Mouse (Mus musculus) lung, postnatal 4 days (tissue): ENCODE measurements at regions not wholly inside any gene's neighbourhood (a gene's known extent, or its start where the extent isn't known, plus 50 kb on each side); places are given as distances from the start of the nearest gene placed in this dataset.

Experiments
- DNase-seq, 2 experiments: peaks; one replicate each; pipeline ENCODE4 v3.0.0; 2021

GRCm38 (mm10) chr8:102413446-102413845 is 372.0 kb downstream of the Cdh11 start:
- DNase-seq = no peak

DNA sequence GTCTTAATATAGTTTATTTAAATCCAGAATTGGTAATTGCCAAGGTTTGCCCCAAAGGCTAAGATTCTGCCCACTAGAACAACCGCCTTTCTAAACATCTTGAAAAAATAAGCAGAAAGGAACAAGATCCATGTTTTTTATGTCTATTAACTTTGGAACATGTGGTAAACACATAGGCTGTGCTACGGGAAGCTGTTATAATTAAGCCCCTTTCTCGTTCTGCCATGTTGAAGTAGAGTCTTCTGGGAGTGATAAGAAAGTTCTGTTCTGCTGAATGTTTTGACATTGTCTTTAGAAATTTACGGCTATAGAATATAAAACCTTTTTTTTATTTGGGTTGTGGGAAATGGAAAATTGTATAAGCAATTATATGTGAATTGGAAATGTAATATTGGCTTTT is 397.9 kb downstream of the Cdh11 start:
- DNase-seq = no peak

DNA sequence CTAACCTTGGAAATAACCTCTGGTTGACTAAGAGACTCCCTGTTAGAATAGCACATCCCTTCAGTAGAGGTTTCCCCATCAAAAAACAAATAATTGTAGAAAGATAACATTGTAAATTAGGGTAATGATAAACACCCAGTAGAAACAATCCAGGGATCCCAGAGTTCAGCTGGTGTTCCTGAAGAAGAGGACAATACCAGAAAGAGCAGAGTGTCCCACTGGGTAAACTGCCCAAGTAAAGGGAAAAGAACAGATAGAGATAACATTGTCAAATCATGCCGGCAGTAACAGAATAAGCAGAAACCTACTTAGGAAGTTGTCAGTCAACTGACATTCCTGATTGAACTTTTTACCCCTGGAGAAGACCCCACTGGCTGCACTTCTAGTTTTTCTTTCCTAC is 440.1 kb downstream of the Cdh11 start:
- DNase-seq = no peak

DNA sequence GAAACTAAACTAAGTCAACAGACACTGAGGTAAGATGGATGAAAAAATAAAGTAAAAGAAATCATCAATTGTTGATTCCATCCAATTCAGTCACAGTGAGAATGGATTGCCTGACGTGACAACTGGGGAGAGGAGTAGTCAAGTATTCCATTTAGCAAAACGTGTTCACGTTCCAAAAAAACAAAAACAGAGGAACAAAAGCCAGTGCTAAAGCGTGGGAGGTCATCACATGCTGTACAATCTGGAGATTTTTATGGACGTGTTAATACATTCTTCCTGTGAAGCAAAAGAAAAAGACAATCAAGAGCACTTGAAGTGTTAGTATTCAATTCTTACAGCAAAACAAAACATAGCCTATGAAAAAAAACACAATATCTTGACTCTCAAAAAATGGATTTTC is 452.9 kb downstream of the Cdh11 start:
- no peak for DNase-seq

DNA sequence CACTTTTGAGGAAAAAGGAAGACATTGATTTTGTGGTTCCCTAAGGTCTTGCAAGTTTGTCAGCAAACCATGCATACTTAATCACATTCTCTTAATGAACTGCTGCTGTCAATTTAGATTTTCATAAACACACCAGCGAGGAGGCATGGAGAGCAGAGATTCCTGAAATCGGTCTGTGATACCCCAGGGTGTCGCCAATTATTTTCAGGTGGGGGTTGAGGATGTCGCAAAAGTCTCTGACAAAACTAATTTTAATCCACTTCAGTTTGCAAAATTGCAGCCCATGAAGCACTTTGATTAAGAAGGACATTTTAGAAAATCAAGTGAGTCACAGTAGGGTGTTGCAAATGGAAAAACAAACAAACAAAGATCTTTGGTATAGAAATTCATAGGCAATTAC is 454.3 kb downstream of the Cdh11 start:
- no peak for DNase-seq

DNA sequence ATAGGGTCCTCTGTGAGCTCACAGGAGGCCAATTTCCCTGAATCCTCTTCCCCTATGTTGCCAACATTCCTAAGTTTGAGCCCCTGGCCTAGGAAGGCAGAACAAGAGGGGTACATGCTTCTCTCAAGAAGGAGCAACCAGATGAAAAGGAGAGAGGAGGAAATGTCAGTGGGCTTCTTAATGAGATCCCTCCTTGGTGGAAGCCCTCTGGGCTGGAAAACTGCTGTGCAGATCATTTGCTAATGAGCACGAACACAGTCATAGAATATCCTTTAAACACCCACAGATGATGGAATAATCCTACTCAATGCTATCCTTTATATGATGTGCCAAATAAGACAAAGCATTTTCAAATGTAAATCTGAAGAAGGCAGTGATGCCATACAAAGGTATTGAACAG is 455.5 kb downstream of the Cdh11 start:
- no peak for DNase-seq
